11 mouse cellular contexts compared by ENCODE assay signal in genomic region chr3:40988722-40989121, GRCm38 (mm10). TPM values are rescaled to one million over a fixed set of nuclear protein-coding genes. Genes with fewer than 3 reads are reported as not detected.
DNase-seq lines count a peak whose midpoint lies in the region; ATAC-seq and TF ChIP-seq lines count a peak whose summit lies in the region.
"Had no signal": no experiment of that assay in that cellular context is flagged by ENCODE, and none has a peak within 500 bp of the region (broad histone marks: within the 10 kb centered on the region; RNA-seq: fewer than 3 reads in every experiment).

No protein-coding gene starts in this region.

- TF ChIP-seq CTCF in kidney, postnatal 0 days (IDR thresholded peaks at IDR 0.05; ENCODE audit: low read depth): peak; percentile 57; the same call in 1 of the 2 replicates
- TF ChIP-seq CTCF in CH12.LX (conservative IDR thresholded peaks at IDR 0.05 in 1 of 2, IDR thresholded peaks at IDR 0.05 in 1 of 2; ENCODE audit: low read depth in 2 of 2, low read length in 2 of 2): peak in 1 of 2 experiments; percentile 68; a peak in 2 of 4 replicates

- dilution Hi-C loops in CH12.LX (cut with MboI; ENCODE audit: extremely low pct_ligation_motif_present, extremely low pct_unique_long_range_greater_than_20kb, low sequenced_read_pairs): no loop called here

- peak; percentile 71 for TF ChIP-seq RAD21 in CH12.LX (IDR thresholded peaks at IDR 0.05; ENCODE audit: low read depth, low read length)

- peak; percentile 4 to 9 for DNase-seq in cerebellum, adult 18-20 months
- DNase-seq in cerebellum, adult 8-10 months: no peak
- DNase-seq in kidney, postnatal 0 days (ENCODE audit: low spot score): peak; percentile 21
- no peak for DNase-seq in kidney, postnatal 4 days
- peak; percentile 40 for DNase-seq in CH12.LX (ENCODE audit: extremely low read depth)
- no peak for DNase-seq in frontal cortex, postnatal 14 days (ENCODE audit: low spot score in 2 of 2)
- no peak for DNase-seq in spleen, postnatal 10 days (ENCODE audit: low spot score in 2 of 2)
- DNase-seq: layer of hippocampus, postnatal 36 days; lung, postnatal 4 days had no signal

- TF ChIP-seq POLR2A in CH12.LX (IDR thresholded peaks at IDR 0.05; ENCODE audit: low read depth, low read length): no peak

- H3K4me3 ChIP-seq in kidney, postnatal 0 days (replicated peaks; ENCODE audit: low read depth, low read length): no peak overlapping the region
- H3K4me3 ChIP-seq in CH12.LX (replicated peaks in 1 of 3; ENCODE audit: low read depth in 2 of 3, low read length in 2 of 3, poor library complexity in 1 of 3): no peak overlapping the region
- H3K4me3 ChIP-seq: hindbrain, embryonic 12.5 days had no signal

- H3K9ac ChIP-seq in kidney, postnatal 0 days (ENCODE audit: low read depth, low read length): no peak overlapping the region
- no peak overlapping the region for H3K9ac ChIP-seq in CH12.LX (ENCODE audit: insufficient read depth, low read depth)
- H3K9ac ChIP-seq: hindbrain, embryonic 12.5 days had no signal

- H3K27ac ChIP-seq in kidney, postnatal 0 days: no peak overlapping the region
- no peak overlapping the region for H3K27ac ChIP-seq in CH12.LX (ENCODE audit: insufficient read depth, low read depth)
- H3K27ac ChIP-seq: hindbrain, embryonic 12.5 days had no signal

- no peaks in the 10 kb centered on the region for H3K79me2 ChIP-seq in CH12.LX (replicated peaks; ENCODE audit: control insufficient read depth, extremely low read depth, insufficient read depth, poor library complexity, severe bottlenecking)

- no peaks in the 10 kb centered on the region for H3K36me3 ChIP-seq in kidney, postnatal 0 days (ENCODE audit: insufficient read depth, low read length)
- no peaks in the 10 kb centered on the region for H3K36me3 ChIP-seq in CH12.LX (replicated peaks in 1 of 2; ENCODE audit: control insufficient read depth in 1 of 2, insufficient read depth in 1 of 2, low read length in 1 of 2)
- H3K36me3 ChIP-seq: hindbrain, embryonic 12.5 days had no signal

- no peaks in the 10 kb centered on the region for H3K9me3 ChIP-seq in kidney, postnatal 0 days (replicated peaks; ENCODE audit: low read length)
- no peaks in the 10 kb centered on the region for H3K9me3 ChIP-seq in CH12.LX (replicated peaks; ENCODE audit: low read length)
- H3K9me3 ChIP-seq: hindbrain, embryonic 12.5 days had no signal

- ATAC-seq in kidney, postnatal 0 days (replicated peaks; ENCODE audit: low FRiP score, low read depth): no peak
- ATAC-seq in inflammation-experienced regulatory T-cells, adult 6 months: peak; percentile 82

- in situ Hi-C loops in CH12.LX (cut with MboI; ENCODE audit: low pct_ligation_motif_present, low pct_unique_long_range_greater_than_20kb, low sequenced_read_pairs): loop anchor here (25.0 kb wide), 1 partner anchor 201 kb away; no protein-coding TSS in a partner anchor

- TF ChIP-seq EP300 in CH12.LX (IDR thresholded peaks at IDR 0.05; ENCODE audit: low read length): no peak

- no peaks in the 10 kb centered on the region for H3K4me1 ChIP-seq in kidney, postnatal 0 days (replicated peaks; ENCODE audit: insufficient read depth, low read length)
- H3K4me1 ChIP-seq in CH12.LX (ENCODE audit: control insufficient read depth in 1 of 2, insufficient read depth in 2 of 2): 0 out of 4 replicates have a peak, but pooled peaks cover 0 to 3% of the 10 kb centered on the region in 2 experiments
- H3K4me1 ChIP-seq: hindbrain, embryonic 12.5 days had no signal

- no peaks in the 10 kb centered on the region for H3K27me3 ChIP-seq in kidney, postnatal 0 days (ENCODE audit: insufficient read depth, low read length)
- no peaks in the 10 kb centered on the region for H3K27me3 ChIP-seq in CH12.LX (replicated peaks)
- H3K27me3 ChIP-seq: hindbrain, embryonic 12.5 days had no signal

- no peak overlapping the region for H3K4me2 ChIP-seq in kidney, postnatal 0 days (ENCODE audit: low read length)
- H3K4me2 ChIP-seq in CH12.LX (ENCODE audit: insufficient read depth, low read depth, poor library complexity, severe bottlenecking): no peak overlapping the region
- H3K4me2 ChIP-seq: hindbrain, embryonic 12.5 days had no signal

- 79% methylated on average over 2 of the region's 2 CpGs for WGBS in kidney, postnatal 0 days

TF ChIP-seq in CH12.LX, 34 proteins besides CTCF, POLR2A, EP300 and RAD21:
- TF ChIP-seq SMC3 (IDR thresholded peaks at IDR 0.05; ENCODE audit: low read depth, low read length) (peak; percentile 52), MAX (IDR thresholded peaks at IDR 0.05; ENCODE audit: low read length) (no peak)
TF ChIP-seq in CH12.LX: peak in this region for 1.

RNA-seq across cellular contexts. Expression of gene Larp1b, which starts 39.1 kb away (rescaled TPM):
- polyA plus RNA-seq in kidney, postnatal 0 days (2015; fragmentation: Nextera tagmentation; extraction: Ambion mirVana): 25.6 and 26.3 TPM in 2 replicates
- 13.7 and 14.7 TPM in 2 replicates for total RNA-seq in CH12.LX (2012; rRNA removed)
- 8.7 and 13.0 TPM in 2 replicates for total RNA-seq in CH12.LX (2014; rRNA removed)
- 11.9 and 12.0 TPM in 2 replicates for polyA plus RNA-seq in CH12.LX (2012; ENCODE audit: insufficient read length, low read depth)
- 10 to 100 TPM; 20.7 to 22.9 (median 21.6) TPM for polyA plus RNA-seq in inflammation-experienced regulatory T-cells, adult 6 months (2017; shearing (Covaris generic))

Comparison
In these comparisons a context has a peak if more than half of its experiments do, and no peak if none do; other contexts are left out.
1. DNase-seq: peak in cerebellum, adult 18-20 months (2 of 2), kidney, postnatal 0 days (single experiment) and CH12.LX (single experiment); none in cerebellum, adult 8-10 months (single experiment), kidney, postnatal 4 days (0 of 2), frontal cortex, postnatal 14 days (0 of 2) and spleen, postnatal 10 days (0 of 2).